Mouse (Mus musculus) T-helper 1 cell (primary cell): ENCODE measurements at regions not wholly inside any gene's neighbourhood (a gene's known extent, or its start where the extent isn't known, plus 50 kb on each side); places are given as distances from the start of the nearest gene placed in this dataset.
"Not testable (repeated sequence)": the region's sequence is repeated elsewhere in the genome, so short reads cannot be mapped to it uniquely, and the experiment has no call there.

Experiments
- in situ Hi-C: fragments of 300-600 bp; cut with MboI, MseI; formaldehyde crosslinking; loops from one replicate; pipeline ENCODE4 v1.15.1; 2025; ENCODE audit warnings: high pct_unique_total_duplicates

DNA sequence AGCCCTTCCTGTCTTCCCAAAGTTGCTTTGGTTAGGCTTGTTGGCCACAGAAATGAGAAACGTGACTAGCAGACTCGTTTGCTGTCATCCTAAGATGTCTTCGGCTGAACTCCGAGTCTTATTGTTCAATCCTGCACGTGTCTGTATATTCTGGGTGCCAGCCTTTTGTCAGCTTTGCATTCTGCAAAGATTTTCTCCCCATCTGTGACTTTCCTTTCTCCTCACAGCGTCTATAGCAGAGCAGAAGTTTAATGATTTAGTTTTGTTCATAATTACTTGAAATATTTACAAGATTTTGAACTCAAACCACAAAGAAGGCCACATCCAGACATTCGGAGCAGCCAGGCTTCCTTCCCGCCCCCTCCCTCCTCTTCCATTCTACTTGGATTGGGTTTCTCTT is 152.5 kb downstream of the Kif26a start:
- in situ Hi-C loops = no loop called here

DNA sequence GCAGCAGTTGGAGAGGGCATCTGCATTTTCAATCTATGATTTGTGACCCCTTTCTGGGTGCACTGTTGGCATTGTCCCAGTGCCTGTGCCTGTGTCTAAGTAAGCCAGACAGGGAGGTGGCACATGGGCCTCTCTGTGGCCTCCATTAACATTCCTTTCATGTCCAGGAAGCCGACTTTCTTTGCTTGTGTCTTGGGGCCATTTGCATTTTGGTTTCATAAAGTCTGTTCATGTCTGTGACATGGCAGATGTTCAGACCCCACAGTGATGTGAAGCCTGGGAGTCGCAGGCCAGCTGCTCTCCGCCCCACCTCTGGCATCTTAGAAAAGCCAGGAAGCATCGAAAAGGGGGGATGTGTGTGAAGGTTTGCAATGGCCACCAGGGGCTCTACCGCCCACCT is 153.1 kb downstream of the Kif26a start:
- in situ Hi-C loops = no loop called here

DNA sequence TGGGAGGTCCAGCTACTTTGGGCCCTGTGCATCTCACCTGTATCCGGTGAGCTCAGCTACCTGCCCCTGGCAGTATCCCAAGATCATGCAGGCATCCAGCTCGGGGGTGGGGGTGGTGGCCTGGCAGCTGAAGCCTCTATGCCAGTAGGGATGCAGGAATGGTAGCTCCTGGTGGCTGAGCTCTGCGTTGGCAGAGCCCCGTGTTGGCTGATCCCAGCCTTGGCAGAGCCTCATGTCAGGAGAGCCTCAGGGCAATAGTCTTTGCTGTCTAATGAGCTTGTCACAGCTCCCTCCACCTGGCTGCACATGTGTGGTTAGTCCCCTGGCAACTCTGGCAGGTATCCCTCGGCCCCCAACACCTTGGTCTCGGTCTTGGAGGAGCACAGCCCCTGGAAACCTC is 153.6 kb downstream of the Kif26a start:
- in situ Hi-C loops = no loop called here

DNA sequence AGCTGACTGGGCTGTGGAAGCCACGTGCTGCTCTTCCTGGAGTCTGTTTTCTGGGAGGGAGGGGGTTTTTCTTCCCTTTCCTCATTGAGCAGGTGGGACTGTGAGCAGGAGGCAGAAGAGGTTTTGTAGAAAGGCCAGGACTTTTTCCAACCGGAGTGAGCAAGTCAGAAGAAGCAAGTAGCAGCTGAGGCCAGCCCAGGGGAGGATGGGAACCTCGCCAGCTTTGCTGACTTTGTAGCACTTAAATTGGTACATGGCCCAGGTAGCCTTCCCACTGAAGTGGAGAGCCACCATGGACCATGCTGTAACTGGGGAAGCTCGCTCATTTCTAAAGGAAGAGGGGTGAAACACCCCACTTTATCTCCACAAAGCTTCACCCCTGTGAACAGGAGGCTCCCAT is 154.1 kb downstream of the Kif26a start:
- in situ Hi-C loops = no loop called here

DNA sequence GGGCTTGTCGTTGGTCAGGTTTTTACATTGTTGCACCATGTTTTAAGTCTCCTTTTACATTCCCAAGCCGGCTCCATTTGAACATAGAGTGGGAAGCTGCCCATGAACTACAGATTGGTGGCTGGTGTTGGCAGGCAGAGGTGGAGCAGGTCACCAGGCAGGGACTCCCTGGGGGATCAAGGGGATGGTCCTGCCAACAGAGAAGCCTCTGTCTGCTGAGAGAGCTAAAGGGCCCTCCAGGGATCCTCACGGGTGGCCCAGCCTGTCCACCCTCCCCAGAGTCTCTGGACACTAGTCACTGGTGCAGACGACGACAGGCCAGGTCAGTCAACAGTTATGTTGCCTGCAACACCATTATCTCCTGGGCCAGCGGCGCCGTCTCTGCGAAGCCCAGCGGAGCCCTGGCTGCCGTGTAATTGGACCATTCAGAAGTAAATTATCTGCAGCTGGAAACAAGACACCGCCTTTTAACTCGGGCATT is 155.4 kb downstream of the Kif26a start:
- in situ Hi-C loops = no loop called here

DNA sequence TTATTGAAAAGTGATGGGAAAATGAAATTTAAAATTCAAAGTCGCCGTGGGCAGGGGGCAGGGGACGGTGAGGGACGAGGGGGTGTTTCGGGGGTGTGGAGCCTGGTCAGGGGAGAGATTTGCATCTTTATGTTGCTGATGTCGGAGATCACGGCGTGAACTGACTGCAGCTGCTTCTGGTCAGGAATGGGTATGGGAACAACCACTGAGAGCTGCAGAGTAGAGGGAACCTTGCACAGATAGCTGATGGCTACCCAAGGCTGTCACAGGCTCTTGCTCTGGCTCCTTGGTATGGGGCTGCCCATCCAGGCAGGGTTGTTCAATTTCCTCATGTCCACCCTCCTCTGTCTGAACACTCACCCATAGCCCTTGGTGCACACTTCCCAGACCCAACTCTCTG is 155.9 kb downstream of the Kif26a start:
- in situ Hi-C loops = no loop called here

DNA sequence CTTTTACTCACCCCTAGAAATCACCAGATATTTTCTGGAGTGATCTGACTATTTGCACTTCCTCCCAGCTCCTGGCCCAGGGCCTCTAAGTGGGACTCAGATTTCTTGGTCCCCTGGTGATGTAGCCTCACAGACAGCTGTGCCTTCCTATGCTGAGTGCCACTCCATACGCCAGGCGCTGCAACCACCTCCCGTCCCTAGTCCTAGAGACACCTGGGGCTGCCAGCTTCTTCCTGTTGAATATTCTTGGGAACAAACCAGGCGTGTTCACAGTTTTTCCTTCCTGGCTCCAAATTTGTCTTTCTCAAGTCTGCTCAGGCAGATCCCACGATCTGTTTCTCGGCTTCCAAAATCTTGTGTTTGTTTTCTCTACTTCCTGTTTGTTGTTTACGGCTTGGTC is 160.2 kb downstream of the Kif26a start:
- in situ Hi-C loops = no loop called here

DNA sequence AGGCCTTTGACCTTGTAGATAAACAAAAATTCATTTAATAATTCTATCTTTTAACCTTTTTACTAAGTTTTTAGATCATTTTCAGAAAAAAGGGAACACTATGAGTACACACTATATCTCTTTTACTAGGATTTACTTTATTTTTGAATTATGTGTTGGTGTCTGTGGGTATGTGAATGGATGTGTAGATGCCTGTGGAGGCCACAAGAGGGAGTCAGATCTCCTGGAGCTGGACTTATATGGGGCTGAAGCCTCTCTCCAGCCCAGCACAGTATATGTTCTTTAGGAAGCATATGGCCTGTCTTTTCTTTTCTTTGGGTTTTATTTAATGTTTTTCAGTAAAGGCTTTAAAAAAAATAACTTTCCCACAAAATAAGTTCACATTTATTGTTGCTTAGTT is 162.0 kb downstream of the Kif26a start:
- in situ Hi-C loops = no loop called here

DNA sequence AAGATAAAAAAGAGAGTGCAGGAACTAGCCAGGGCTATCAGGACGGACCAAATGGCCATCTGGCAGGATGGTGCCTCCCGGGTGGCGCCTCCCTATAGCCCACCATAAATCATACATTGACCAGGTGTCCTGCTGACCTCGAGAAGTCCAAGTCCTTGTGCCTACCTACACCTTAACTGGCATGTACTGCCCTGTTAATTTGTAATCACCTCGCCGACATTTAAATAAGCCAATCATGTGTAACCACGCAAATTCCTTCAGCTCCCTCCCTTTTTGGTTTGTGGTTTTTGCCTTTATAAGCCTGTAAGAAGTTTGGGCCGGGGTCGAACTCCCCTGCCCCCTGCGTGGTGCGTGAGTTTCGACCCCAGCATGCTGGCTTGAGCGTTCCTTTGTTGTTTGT is 163.1 kb downstream of the Kif26a start:
- in situ Hi-C loops = not testable (repeated sequence)

DNA sequence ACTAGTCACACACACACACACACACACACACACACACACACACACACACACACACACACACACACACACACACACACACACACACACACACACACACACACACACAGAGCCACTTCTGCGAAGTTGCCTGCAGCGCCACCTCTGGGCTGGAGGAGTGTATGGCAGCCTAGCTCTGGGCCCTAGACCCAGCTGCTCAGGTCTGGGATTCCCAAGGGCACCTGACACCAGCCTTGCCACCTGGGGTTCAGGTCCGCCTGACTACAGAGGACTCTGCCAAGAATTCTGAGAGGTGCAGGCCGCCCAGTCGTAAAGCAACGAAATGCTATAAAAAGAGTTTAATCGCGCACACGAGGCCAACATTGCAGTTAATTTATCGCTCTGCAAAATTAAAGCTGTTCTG is 163.8 kb downstream of the Kif26a start:
- in situ Hi-C loops = no loop called here

DNA sequence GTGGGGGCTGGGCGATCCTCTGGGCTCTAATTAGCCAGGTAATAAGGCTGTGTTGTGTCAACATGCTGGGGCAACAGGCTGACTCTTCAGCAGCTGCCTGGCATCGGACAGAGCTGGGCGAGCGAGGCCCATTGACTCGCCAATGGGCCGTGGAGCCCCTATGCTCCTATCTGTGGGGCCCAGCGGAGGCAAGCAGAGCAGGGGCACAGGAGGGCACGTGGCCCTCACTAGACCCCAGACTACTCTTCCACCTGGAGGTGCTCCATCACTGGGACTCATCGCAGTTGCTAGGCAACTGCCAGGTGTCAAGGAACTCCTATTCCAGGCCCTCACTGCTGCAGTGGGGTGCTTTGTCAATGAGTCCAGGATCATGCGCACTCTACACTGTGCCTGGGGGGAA is 164.7 kb downstream of the Kif26a start:
- in situ Hi-C loops = no loop called here

DNA sequence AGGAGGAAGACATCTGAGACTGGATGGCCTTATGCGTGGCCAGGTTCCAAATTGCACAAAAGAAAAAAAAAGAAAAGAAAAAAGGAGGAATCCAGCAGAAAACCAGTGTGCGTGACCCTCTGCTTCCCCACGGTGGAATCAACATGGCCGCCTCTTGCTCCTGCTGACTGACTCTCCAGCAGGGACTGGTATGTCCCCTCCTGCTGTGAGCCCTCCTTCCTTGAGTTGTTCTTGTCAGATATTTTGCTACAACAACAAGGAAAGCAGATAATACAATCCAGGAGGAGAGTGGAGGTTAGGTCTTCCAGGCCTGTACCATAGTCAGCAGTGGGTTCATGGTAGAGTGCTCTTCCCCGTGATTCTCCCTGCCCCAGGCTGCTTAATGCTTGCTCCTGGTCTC is 168.8 kb downstream of the Kif26a start:
- in situ Hi-C loops = no loop called here

DNA sequence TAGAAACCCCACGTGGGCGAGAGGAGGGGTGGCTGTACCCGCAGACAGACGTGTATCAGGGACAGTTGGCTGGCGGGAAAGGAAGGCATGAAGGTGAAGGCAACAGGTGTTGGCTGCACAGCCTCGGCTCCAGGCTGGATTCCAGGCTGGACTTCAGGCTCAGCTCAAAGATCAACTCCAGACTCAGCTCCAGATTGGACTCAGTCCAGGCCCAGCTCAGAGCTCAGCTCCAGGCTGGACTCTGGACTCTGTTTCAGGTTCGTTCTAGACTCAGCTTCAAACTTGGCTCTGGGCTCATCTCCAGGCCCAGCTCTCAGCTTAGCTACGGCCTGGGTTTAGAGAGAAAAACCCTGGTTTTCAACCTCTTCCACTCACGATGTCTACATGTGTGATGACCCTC is 171.2 kb downstream of the Kif26a start:
- in situ Hi-C loops = no loop called here

DNA sequence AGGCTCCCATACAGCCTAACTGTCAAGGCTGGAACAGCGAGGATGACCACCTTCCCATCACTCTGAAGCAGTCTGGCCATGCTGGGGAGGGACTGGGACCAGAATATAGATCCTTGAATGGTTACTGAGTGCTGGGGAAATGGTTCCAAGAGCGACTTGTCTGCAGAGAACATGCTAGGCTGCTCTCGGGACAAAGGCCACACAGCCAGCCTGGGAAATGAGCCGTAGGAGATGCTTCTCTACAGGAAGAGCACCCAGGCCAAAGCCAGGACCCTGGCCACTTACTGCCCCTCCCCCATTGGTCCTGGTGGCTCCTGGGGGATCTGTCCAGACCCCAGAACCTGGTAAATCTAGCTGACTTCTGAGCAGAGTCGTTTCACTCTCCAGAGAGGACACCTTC is 170.8 kb upstream of the A530016L24Rik start:
- in situ Hi-C loops = no loop called here

DNA sequence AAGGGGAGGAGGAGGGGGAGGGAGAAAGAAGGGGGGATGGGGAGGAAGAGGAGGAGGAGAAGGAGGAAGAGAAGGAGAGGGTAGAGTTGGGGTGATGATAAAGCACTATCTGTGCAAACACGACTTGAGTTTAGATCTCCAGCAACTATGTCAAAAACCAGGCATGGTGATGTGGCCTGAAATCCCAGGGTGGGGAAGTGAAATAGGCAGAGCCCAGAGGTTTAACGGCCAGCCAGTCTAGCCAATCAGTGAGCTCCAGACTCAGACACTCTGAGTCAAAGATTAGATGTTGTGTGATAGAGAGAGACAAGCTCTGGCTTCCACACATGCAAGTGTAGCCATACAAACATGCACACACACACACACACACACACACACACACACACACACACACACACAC is 167.1 kb upstream of the A530016L24Rik start:
- in situ Hi-C loops = no loop called here

DNA sequence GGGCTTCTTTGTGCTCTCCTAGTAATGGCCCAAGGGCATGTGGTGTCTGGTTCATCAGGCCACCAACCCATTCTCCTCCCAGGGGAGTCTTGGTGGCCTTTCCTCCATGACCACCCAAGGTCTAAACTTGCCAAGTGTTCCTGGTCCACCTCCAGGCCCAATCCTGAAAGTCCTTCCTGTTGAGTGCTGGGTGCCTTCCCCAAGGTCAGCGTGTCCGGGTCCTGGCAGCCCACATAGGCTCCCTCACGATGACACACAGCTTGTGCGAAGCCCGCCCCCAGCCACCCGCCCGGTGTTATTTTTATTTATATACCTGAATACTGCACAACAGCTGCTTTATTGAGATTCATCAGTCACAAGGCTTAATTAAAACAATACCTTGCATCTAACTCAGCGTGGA is 161.8 kb upstream of the A530016L24Rik start:
- in situ Hi-C loops = no loop called here

DNA sequence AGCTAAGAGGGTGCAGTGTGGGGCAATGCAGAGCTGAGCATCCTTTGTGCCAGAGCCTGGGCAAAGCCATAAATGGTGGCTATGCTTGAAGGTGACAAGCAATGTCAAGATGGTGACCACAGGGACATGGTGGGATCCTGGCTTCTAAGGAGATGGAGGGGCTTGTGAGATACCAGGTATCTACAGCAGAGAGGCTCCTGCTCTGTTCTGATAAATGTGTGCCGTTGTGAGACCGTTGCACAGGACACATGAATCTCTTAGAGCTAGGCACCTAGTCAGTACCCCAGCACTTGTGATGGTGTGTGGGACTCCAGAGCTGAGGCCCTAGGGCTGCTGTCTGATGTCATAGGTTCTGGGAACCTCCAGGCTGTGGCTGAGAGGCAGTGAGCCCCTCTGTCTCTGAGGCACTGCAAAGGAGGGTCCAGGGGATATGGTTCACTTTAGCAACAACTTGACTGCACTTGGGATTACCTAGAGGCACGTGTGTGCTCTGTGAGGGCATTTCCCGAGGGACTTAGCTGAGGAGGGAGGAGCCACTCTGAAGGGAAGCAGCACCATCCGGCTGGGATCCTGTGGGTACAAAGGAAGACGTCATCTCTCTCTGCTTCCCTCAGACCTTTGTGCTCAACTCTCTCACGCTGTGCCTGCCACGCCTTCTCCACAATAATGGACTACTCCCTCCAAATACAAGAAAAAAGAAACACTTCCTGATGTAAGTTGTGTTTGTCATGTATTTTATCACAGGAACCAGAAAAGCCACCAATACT is 160.3 kb upstream of the A530016L24Rik start:
- in situ Hi-C loops = no loop called here

DNA sequence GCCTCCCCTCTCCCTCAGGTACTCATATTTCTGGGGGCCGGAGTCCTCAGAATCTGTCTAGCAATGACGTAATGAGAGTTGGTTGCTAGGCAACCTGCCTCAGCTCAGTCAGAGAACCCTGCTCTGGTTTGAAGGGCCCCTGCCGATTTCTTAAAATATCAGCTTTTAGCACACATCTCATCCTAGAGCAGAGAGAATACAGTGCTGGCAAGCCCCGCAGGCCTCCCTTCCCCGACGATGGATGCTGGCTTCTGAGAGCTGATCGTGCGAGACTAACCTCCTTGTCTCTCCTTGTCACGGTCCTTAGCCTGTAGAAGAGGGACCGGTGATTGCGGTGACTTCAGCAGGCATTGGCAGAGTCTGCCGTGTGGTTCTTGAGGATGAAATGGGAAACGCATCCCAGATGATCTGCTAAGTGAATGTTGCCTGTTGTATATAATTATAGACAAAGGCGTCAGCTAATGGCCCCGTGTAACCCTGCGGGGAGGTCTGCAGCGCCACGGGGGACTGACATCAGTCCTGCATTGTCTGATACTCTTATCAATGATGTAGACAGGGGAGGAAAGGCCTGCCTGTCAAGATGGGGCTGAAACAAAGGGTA is 159.4 kb upstream of the A530016L24Rik start:
- in situ Hi-C loops = no loop called here

DNA sequence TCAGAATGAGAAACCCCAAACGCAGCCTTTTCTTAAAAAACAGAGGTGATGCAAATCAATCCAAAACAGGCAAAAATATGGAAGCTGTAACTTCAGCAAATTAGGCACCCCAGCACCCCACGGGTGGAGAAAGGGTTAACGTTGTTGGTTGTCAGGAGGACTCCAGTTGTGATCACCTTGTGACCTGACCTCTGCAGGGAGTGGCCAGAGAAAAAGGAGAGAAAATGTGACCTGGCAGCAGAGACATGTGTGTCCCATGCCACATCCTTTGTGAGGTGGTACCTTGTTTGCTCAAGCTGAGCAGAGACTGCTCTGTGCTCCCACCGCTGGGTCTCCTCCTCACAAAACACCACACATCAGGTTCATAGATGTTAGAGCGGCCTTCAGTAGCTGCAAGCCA is 158.7 kb upstream of the A530016L24Rik start:
- in situ Hi-C loops = no loop called here

DNA sequence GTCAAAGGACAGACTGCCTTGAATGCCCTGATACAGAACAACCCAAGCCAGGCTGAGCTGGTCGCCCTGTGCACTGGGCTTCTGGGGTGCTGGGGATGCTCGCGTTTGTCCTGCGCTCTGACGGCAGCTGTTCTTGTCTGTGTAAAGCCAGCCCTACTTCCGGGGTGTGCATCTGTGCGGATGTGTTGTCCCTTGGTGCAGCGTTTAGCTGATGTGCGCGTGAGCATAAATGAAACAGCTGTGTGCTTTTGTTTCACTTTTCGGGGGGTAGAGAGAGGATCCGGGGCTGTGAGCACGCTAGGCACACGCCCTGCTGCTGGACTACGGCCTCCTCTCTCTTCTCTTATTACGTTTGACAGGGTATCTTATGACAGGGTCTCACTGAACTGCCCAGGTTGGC is 158.2 kb upstream of the A530016L24Rik start:
- in situ Hi-C loops = no loop called here

DNA sequence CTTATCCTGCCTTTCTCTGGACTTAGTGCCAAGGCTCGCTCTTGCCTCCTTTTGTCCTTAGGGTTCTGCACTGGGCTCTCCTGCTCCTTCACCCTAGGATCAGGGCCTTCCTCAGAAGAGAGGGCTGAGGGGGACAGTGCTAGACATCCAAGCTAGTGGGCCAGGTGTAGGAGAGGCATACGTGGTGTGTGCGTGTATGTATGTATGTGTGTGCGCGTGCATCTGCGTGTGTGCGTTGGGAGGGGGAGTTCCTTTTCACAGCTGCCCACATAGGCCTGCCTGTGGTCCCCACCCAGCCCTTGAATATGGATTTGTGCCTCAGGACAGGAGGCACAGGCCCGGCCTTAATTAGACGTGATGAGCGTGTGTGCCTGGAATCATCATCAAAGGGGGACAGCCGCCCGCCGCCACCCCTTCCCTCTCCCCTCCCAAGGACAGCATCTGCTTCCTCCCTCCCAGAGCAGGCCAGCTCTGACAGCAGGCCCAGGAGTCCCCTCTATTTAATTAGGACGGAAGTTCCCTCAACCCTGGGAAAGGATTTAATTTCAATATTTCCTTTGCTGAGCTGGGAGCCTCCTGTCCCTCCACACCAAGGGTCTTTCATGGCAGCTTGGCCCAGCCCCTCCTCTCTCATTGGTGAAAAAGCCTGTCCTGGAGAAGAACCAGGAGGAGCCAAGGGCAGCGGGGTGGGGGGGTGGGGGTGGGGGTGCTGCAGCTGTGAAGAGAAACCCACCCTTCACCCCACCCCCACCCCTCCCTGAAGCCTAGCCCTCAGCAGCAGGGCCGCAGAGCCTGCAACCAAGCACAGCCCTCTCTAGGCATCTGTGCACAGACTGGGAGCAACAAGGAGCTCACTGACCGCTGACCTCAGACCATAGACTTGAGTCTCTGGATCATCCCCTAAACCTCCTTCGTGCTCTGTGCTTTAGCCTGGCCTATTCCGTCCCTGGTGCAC is 155.8 kb upstream of the A530016L24Rik start:
- in situ Hi-C loops = no loop called here

DNA sequence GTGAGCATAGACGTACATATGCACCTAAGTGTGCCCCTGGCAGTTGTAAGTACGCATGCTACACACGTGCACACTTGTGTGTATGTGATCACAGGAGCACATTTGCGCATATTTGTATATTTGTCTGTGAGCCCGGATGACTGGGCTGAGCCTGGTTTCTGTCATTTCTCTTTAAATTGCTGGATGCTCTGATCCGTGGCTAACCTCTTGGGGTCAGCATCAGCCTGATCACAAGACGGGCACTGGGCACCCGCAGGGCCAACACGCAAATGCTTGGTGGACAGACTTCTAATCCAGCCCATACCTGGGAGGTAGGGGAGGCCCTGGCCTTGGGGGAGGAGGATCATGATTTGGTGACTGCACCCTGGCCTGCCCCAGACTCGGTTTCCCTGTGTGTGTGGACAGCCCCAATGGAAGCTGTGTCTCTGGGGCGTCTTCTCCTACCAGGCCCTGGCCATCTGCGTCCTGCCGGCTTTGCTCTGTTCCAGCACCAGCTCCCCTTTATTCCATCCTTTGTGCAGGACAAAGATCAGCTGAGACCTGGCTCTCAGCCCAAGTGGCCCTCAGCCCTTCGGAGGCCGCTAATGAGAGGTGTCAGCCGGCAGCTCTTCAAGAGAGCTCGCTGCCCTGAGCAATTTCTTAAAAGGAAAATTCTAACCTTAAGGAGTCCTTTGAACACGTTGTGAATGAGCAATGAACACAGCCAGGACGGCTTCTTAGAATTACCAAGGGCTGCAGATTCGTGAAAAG is 155.0 kb upstream of the A530016L24Rik start:
- in situ Hi-C loops = no loop called here
